Mouse (Mus musculus): ENCODE data around the gene Lhfpl1.

- no peak for TF ChIP-seq GATA1 (IDR thresholded peaks at IDR 0.05; ENCODE audit: borderline replicate concordance, low read length)
- no peak for TF ChIP-seq FLI1 (IDR thresholded peaks at IDR 0.05; ENCODE audit: low read length)
Observed at GRCm38 (mm10) chrX:145308555-145308954, 40.3 kb downstream of the Lhfpl1 start.
